Mouse (Mus musculus): ENCODE results near the gene Klk1.
"Not testable (repeated sequence)": the region's sequence is repeated elsewhere in the genome, so short reads cannot be mapped to it uniquely, and the experiment has no call there.

Klk1 gene

GRCm38 (mm10) chr7:44225076-44225475 lies at the start of gene Klk1:
Gene Klk1 (plus strand): TSS chr7:44225360.
- DNase-seq (ENCODE audit: low read depth), result no peak

DNA sequence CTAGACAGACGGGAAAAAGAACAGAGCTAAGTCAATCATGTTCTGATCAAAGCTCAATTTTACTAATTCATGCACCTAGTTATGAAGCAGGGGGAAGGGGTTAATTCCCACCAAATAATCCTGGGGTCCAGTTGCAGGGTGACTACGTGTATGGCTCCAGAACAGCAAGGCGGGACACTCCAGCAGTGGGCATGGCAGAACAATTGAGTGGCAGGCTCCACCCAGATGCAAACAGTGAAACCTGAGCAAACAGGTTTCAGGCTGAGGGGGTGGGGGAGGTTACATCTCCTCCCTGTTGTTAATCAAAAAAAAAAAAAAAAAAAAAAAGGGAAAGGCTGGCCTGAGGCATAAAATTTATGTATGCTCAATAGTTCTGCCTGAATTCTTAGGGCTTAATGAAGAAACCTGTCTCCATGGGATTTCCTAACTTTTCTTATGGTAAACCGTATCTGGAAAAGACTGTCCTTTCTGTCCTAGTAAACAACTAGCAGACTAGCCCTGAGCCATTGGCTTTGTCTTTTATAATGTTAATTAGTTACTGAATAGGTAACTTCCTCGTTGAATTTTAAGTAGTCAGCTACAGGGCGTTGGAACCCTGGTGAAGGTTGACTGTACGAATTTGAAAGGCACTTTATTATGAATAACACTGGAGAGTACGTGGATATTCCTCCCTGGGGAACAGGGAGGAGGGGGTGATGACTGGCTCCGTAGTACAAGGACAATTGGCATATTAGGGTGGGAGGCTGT lies 45.7 kb upstream of the Klk1 start:
- no peak for DNase-seq (ENCODE audit: low read depth)

DNA sequence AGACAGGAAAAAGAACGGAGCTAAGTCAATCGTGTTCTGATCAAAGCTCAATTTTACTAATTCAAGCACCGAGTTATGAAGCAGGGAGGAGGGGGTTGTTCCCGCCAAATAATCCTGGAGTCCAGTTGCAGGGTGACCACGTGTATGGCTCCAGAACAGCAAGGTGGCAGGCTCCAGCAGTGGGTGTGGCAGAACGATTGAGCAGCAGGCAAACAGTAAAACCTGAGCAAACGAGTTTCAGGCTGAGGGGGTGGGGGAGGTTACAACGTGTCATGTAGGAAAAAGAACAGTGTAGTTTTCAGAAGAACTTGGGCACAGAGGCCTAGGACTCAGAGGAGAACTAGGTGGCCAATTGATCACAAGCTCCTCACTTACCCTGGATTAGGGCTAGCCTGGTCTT lies 38.6 kb upstream of the Klk1 start:
- DNase-seq (ENCODE audit: low read depth), result not testable (repeated sequence)

DNA sequence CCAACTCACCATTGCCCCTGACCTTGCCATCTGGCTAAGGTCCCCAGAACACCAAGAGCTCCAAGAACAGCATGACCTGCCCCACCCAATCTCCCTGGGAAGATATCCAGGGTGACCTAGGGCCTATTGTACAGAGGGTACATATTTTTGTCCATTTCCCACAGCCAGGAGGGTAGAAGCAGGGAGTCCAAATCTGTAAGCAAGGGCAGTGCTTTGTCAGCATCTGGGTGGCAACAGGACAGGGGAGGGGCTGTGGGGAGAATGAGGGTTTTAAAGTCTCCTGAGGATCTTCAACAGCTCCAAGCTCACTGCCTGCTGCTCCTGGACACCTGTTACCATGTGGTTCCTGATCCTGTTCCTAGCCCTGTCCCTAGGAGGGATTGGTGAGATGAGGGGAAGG lies 37.2 kb upstream of the Klk1 start, which contains the start of gene Klk1b24:
Gene Klk1b24 (plus strand): TSS at position 301 of the 400 bp plus-strand sequence.
- DNase-seq (ENCODE audit: low read depth), result not testable (repeated sequence)

- DNase-seq (ENCODE audit: low read depth), result not testable (repeated sequence)
Observed at GRCm38 (mm10) chr7:44193466-44193865, 31.7 kb upstream of the Klk1 start.

- DNase-seq (ENCODE audit: low read depth), result no peak
Observed at GRCm38 (mm10) chr7:44197891-44198290, 27.3 kb upstream of the Klk1 start, which contains the start of gene Klk1b3. Gene Klk1b3 (plus strand): TSS chr7:44198191.

DNA sequence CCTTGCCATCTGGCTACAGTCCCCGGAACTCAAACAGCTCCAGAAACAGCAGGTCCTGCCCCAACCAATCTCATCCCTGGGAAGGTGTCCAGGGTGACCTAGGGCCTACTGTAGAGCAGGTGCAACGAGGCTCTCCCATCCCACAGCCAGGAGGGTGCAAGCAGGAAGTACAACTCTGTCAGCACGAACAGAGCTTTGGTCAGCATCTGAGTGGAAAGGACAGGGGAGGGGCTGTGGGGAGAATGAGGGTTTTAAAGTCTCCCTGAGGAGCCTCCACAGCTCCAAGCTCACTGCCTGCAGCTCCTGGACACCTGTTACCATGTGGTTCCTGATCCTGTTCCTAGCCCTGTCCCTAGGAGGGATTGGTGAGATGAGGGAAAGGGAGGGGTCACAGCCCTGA lies 18.0 kb upstream of the Klk1 start, which contains the start of gene Klk1b4:
Gene Klk1b4 (plus strand): TSS at position 301 of the 400 bp plus-strand sequence.
- DNase-seq (ENCODE audit: low read depth), result not testable (repeated sequence)

- DNase-seq (ENCODE audit: low read depth), result no peak
Observed at GRCm38 (mm10) chr7:44208307-44208706, 16.9 kb upstream of the Klk1 start.

DNA sequence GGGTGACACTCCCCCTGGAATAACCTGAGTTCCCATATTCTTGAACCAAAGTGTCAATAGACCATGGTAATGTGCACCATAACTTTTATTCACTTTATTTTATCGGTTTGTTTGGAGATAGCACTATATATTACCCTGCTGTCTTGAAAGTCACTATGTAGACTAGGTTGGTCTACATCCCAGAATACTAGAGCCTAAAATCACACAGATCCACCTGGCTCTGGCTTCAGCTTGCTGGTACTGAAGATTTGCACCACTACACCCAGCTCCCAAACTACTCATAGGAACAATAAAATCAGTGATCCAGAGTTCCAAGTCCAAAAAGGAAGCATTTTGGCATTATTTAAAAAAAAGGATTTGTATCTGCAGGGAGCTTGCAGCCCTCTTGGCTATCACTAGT lies 9.5 kb upstream of the Klk1 start, which contains the start of gene Klk1b5:
Gene Klk1b5 (plus strand): TSS at position 301 of the 400 bp plus-strand sequence.
- DNase-seq (ENCODE audit: low read depth), result no peak

GRCm38 (mm10) chr7:44221601-44222000 lies 3.6 kb upstream of the Klk1 start:
- DNase-seq (ENCODE audit: low read depth), result not testable (repeated sequence)

DNA sequence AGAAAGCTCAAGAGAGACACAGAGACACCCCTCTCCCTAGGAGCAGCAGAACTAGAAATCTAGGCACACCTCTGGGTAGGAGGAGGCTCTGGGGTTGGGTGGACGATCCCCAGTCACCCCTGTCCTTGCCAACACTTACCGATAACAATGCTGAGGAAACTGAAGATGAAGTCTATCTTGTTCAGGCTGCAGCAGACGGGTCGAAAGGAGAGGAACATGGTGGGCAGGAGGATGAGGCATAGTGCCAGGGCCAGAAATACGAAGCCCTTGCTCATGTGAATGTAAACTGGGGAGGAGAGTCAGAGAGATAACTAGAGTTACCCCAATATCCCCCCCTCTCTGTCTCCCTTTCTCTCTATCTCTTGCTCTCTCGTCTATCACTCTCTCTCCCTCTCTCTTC lies 2.8 kb upstream of the Klk1 start:
- DNase-seq (ENCODE audit: low read depth), result not testable (repeated sequence)

GRCm38 (mm10) chr7:44235909-44236308 lies 10.7 kb downstream of the Klk1 start, which contains the start of gene Gm36864:
Gene Gm36864 (plus strand): TSS chr7:44236177.
- no peak for DNase-seq (ENCODE audit: low read depth)

- DNase-seq (ENCODE audit: low read depth), result no peak
Observed at GRCm38 (mm10) chr7:44239913-44240312, 14.8 kb downstream of the Klk1 start.

DNA sequence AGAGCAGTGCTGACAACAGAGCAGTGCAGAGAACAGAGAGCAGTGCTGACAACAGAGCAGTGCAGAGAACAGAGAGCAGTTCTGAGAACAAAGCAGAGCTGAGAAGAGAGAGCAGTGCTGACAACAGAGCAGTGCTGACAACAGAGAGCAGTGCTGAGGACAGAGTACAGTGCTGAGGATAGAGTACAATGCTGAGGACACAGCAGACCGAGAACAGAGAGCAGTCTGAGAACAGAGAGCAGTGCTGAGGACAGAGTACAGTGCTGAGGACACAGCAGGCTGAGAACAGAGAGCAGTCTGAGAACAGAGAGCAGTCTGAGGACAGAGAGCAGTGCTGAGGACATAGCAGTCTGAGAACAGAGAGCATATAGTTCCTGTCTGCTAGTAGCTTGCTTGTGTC lies 15.6 kb downstream of the Klk1 start:
- no peak for DNase-seq (ENCODE audit: low read depth)

DNA sequence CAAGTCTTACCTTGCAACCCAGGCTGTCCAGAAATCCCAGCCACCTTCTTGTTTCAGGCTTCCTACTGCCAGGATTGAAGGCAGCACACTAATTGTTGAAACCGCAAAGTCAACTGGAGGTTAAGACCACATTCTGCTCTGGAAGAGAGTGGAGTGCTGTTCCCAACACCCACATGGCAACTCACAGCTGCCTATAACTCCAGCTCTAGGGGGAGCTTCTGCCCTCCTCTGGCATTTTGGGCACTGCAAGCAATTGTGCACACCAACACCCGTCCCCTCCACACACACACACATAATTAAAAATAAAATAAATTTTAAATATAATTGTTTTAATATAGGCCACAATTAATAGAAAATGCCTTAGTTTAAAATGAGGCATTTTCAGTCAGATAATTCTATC lies 16.0 kb downstream of the Klk1 start:
- DNase-seq (ENCODE audit: low read depth), result no peak

GRCm38 (mm10) chr7:44244080-44244479 lies 18.9 kb downstream of the Klk1 start:
- no peak for DNase-seq (ENCODE audit: low read depth)

DNA sequence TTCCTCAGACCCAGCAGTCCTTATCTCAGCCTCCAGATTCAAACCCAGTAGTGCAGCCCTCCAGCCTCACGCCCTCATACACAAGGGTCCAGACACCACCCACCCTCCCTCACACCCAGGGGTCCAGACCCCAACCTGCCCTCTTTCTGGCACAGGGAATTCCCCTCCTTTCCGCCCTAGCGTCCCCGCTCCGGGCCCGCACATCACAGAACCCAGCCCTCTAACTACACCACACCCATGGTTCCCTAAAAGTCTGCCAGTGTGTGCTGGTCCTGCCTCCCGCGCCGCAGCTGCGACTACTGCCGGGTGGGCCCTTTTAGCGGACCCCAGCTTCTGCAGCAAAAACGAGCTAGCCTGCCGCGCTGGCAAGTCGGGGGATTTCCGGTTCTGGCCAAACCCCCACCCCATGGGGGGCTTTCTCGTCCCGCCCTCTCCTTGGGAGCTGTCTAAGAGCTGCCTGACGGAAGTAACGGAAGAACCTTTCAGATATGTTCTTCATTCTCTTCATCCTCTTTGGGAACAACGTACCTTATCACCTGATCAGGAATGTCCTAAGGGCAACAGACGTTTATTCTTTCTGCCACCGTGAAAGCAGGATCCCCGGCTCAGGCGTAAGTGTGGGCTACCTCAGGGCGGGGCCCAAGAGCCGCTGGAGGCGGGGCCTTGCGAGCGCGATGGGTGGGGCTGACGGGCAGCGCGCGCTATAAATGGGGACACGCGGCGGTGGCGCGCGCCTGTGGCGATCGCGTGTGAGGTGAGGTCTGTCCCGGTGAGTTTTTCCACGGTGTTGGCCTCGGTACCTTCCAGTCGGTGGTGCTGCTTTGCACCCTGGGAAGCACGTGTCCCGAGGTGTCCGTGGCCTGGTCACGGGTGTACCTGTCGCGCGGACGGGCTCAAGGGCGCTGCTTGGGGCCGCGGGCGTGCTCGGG lies 21.2 kb downstream of the Klk1 start, which contains the start of the genes 1700028J19Rik and 2410002F23Rik:
Gene 1700028J19Rik (minus strand): TSS at position 641 of the 929 bp plus-strand sequence.
Gene 2410002F23Rik (plus strand): TSS at position 668 of the 929 bp plus-strand sequence.
- DNase-seq (ENCODE audit: low read depth), result peak; percentile 96

GRCm38 (mm10) chr7:44246984-44247470 lies 21.9 kb downstream of the Klk1 start:
- DNase-seq (ENCODE audit: low read depth), result peak; percentile 80

DNA sequence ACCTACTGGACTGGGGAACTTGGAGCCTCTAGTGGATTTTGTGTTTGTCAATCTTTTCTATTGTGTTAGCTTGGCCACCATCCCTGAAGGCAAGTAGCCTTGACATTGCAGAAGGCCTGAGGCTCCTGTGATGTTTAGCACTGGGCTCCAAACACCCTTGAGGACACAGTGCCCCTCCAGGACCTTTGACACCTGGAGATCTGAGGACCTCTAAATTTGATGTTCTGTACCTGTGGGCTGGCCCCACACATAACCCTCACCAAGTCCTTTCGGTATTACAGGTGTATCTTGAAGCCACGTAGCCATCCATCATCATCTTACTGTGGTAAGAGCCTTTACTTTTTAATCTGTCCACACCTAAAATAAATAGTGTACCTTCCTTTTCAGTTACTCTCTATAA lies 22.8 kb downstream of the Klk1 start:
- DNase-seq (ENCODE audit: low read depth), result no peak

DNA sequence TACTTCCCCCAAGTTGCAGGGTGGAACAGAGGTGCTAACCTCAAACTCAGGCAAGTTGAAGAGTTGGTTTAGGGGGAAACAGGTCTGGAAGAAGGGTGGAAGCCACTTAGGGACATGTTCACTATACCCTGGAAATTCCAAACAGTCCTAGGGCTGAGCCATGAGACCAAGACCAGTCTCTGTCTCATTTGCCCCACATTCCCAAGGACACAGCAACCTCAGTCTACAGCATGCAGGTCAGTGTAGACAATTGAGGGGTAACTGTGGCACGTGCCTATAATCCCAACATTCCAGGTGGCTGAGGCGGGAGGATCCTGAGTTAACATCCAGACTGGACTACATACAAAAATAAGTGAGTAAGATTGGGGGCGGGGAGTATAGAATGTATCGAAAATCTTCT lies 24.1 kb downstream of the Klk1 start:
- DNase-seq (ENCODE audit: low read depth), result no peak

- not testable (repeated sequence) for DNase-seq (ENCODE audit: low read depth)
Observed at GRCm38 (mm10) chr7:44250732-44251275, 25.6 kb downstream of the Klk1 start.

Measured in naive thymus-derived CD4-positive, alpha-beta T cell, adult 2 months (primary cell).